Mouse (Mus musculus) fibroblast of lung, adult 2 months (primary cell): Measurements from ENCODE around the gene Olfr190.
"Not testable (repeated sequence)": the region's sequence is repeated elsewhere in the genome, so short reads cannot be mapped to it uniquely, and the experiment has no call there.

ENCODE experiments used
- DNase-seq: peaks from one replicate; pipeline ENCODE4 v3.0.0-alpha.2; 2011; ENCODE audit warnings: low read depth

Olfr190 gene

GRCm38 (mm10) chr16:59077905-59078304 is at the start of gene Olfr190:
TSS of gene Olfr190 (minus strand) at chr16:59078005.
- DNase-seq, result no peak

- DNase-seq, result no peak
These were observed 43.2 kb upstream of the Olfr190 start, which contains the start of gene Olfr194 for GRCm38 (mm10) chr16:59120969-59121368. TSS of gene Olfr194 (minus strand) at chr16:59121069.

GRCm38 (mm10) chr16:59111781-59112180 is 34.0 kb upstream of the Olfr190 start, which contains the start of gene Olfr193:
TSS of gene Olfr193 (minus strand) at chr16:59111881.
- no peak for DNase-seq

- not testable (repeated sequence) for DNase-seq
These were observed 30.7 kb upstream of the Olfr190 start for GRCm38 (mm10) chr16:59108522-59108921.

GRCm38 (mm10) chr16:59105312-59105711 is 27.5 kb upstream of the Olfr190 start:
- DNase-seq, result no peak

- DNase-seq, result not testable (repeated sequence)
These were observed 11.9 kb upstream of the Olfr190 start, which contains the start of gene Olfr191 for GRCm38 (mm10) chr16:59089722-59090121. TSS of gene Olfr191 (minus strand) at chr16:59089822.

GRCm38 (mm10) chr16:59081113-59081512 is 3.3 kb upstream of the Olfr190 start:
- not testable (repeated sequence) for DNase-seq

- DNase-seq, result no peak
These were observed 4.3 kb downstream of the Olfr190 start for GRCm38 (mm10) chr16:59073520-59073919.

- DNase-seq, result no peak
These were observed 6.0 kb downstream of the Olfr190 start for GRCm38 (mm10) chr16:59071755-59072154.

- DNase-seq, result not testable (repeated sequence)
These were observed 15.4 kb downstream of the Olfr190 start for GRCm38 (mm10) chr16:59062411-59062810.

- DNase-seq, result not testable (repeated sequence)
These were observed 28.5 kb downstream of the Olfr190 start for GRCm38 (mm10) chr16:59049286-59049685.

GRCm38 (mm10) chr16:59048860-59049259 is 28.9 kb downstream of the Olfr190 start:
- DNase-seq, result no peak

GRCm38 (mm10) chr16:59047579-59047978 is 30.2 kb downstream of the Olfr190 start:
- DNase-seq, result no peak

- DNase-seq, result no peak
These were observed 32.0 kb downstream of the Olfr190 start for GRCm38 (mm10) chr16:59045835-59046234.

- no peak for DNase-seq
These were observed 38.1 kb downstream of the Olfr190 start, which contains the start of gene Olfr187 for GRCm38 (mm10) chr16:59039710-59040109. TSS of gene Olfr187 (minus strand) at chr16:59039767.

GRCm38 (mm10) chr16:59030191-59030590 is 47.6 kb downstream of the Olfr190 start, which contains the start of gene Olfr186:
TSS of gene Olfr186 (minus strand) at chr16:59030291.
- DNase-seq, result no peak
